Mouse (Mus musculus): ENCODE measurements around the gene Gzmg. TPM values are rescaled to one million over a fixed set of nuclear protein-coding genes. Genes with fewer than 3 reads are reported as not detected.
"Not testable (repeated sequence)": the region's sequence is repeated elsewhere in the genome, so short reads cannot be mapped to it uniquely, and the experiment has no call there.

Gene Gzmg
- not detected in 2 replicates for polyA plus RNA-seq (2014; fragmentation: Nextera tagmentation; extraction: Ambion mirVana)

GRCm38 (mm10) chr14:56159479-56159878, at the start of gene Gzmg:
Gene Gzmg, minus strand, starts transcription at chr14:56159579.
- H3K4me1 ChIP-seq (ENCODE audit: control insufficient read depth, insufficient read depth, low read length); H3K27ac ChIP-seq (ENCODE audit: low read depth, low read length); H3K9me3 ChIP-seq (ENCODE audit: control insufficient read depth, low read length); ATAC-seq (ENCODE audit: insufficient read depth, low FRiP score, low TSS enrichment); H3K9ac ChIP-seq (ENCODE audit: low read length); DNase-seq (ENCODE audit: low spot score); H3K4me2 ChIP-seq (ENCODE audit: low read depth); H3K4me3 ChIP-seq (ENCODE audit: low read depth, low read length); H3K36me3 ChIP-seq (ENCODE audit: control insufficient read depth, insufficient read depth, low read length); H3K27me3 ChIP-seq (ENCODE audit: control insufficient read depth, insufficient read depth, low read length): not testable (repeated sequence)
- 78% methylated on average over 2 of the region's 2 CpGs for WGBS

GRCm38 (mm10) chr14:56205613-56206012, 46.2 kb upstream of the Gzmg start:
- ATAC-seq (ENCODE audit: insufficient read depth, low FRiP score, low TSS enrichment) (no peak), DNase-seq (ENCODE audit: low spot score) (no peak)
- Histone ChIP-seq H3K4me2 (ENCODE audit: low read depth) (no peak overlapping the region), H3K4me1 (ENCODE audit: control insufficient read depth, insufficient read depth, low read length) (no peaks in the 10 kb centered on the region), H3K9ac (ENCODE audit: low read length) (no peak overlapping the region), H3K27me3 (ENCODE audit: control insufficient read depth, insufficient read depth, low read length) (no peaks in the 10 kb centered on the region), H3K9me3 (ENCODE audit: control insufficient read depth, low read length) (no peaks in the 10 kb centered on the region), H3K27ac (ENCODE audit: low read depth, low read length) (no peak overlapping the region), H3K4me3 (ENCODE audit: low read depth, low read length) (no peak overlapping the region), H3K36me3 (ENCODE audit: control insufficient read depth, insufficient read depth, low read length) (no peaks in the 10 kb centered on the region)
- 89% methylated on average over 1 of the region's 1 CpGs for WGBS

- peak; percentile 59 for DNase-seq (ENCODE audit: low spot score)
- not testable (repeated sequence) for H3K9me3 ChIP-seq (ENCODE audit: control insufficient read depth, low read length); H3K27ac ChIP-seq (ENCODE audit: low read depth, low read length); ATAC-seq (ENCODE audit: insufficient read depth, low FRiP score, low TSS enrichment); H3K9ac ChIP-seq (ENCODE audit: low read length); H3K4me1 ChIP-seq (ENCODE audit: control insufficient read depth, insufficient read depth, low read length); H3K4me2 ChIP-seq (ENCODE audit: low read depth); H3K36me3 ChIP-seq (ENCODE audit: control insufficient read depth, insufficient read depth, low read length); H3K27me3 ChIP-seq (ENCODE audit: control insufficient read depth, insufficient read depth, low read length); H3K4me3 ChIP-seq (ENCODE audit: low read depth, low read length)
- WGBS: 27% methylated on average over 5 of the region's 5 CpGs
These were observed 45.6 kb upstream of the Gzmg start for GRCm38 (mm10) chr14:56205021-56205420.

- ATAC-seq (ENCODE audit: insufficient read depth, low FRiP score, low TSS enrichment): no peak
- H3K27ac ChIP-seq (ENCODE audit: low read depth, low read length): no peak overlapping the region
- no peak overlapping the region for H3K9ac ChIP-seq (ENCODE audit: low read length)
- no peaks in the 10 kb centered on the region for H3K9me3 ChIP-seq (ENCODE audit: control insufficient read depth, low read length)
- no peaks in the 10 kb centered on the region for H3K4me1 ChIP-seq (ENCODE audit: control insufficient read depth, insufficient read depth, low read length)
- no peaks in the 10 kb centered on the region for H3K27me3 ChIP-seq (ENCODE audit: control insufficient read depth, insufficient read depth, low read length)
- no peaks in the 10 kb centered on the region for H3K36me3 ChIP-seq (ENCODE audit: control insufficient read depth, insufficient read depth, low read length)
- WGBS: 12% methylated on average over 2 of the region's 2 CpGs
- peak; percentile 67 for DNase-seq (ENCODE audit: low spot score)
- H3K4me3 ChIP-seq (ENCODE audit: low read depth, low read length): no peak overlapping the region
- H3K4me2 ChIP-seq (ENCODE audit: low read depth): no peak overlapping the region
These were observed 44.6 kb upstream of the Gzmg start for GRCm38 (mm10) chr14:56203975-56204374.

GRCm38 (mm10) chr14:56186946-56187345, 27.6 kb upstream of the Gzmg start:
- Histone ChIP-seq H3K27me3 (ENCODE audit: control insufficient read depth, insufficient read depth, low read length) (no peaks in the 10 kb centered on the region), H3K4me2 (ENCODE audit: low read depth) (no peak overlapping the region), H3K36me3 (ENCODE audit: control insufficient read depth, insufficient read depth, low read length) (no peaks in the 10 kb centered on the region), H3K9ac (ENCODE audit: low read length) (no peak overlapping the region), H3K27ac (ENCODE audit: low read depth, low read length) (no peak overlapping the region), H3K4me3 (ENCODE audit: low read depth, low read length) (no peak overlapping the region), H3K4me1 (ENCODE audit: control insufficient read depth, insufficient read depth, low read length) (no peaks in the 10 kb centered on the region), H3K9me3 (ENCODE audit: control insufficient read depth, low read length) (no peaks in the 10 kb centered on the region)
- DNase-seq (ENCODE audit: low spot score) (no peak), ATAC-seq (ENCODE audit: insufficient read depth, low FRiP score, low TSS enrichment) (no peak)
- WGBS: 54% methylated on average over 6 of the region's 6 CpGs

GRCm38 (mm10) chr14:56186521-56186920, 27.1 kb upstream of the Gzmg start:
- Histone ChIP-seq H3K4me1 (ENCODE audit: control insufficient read depth, insufficient read depth, low read length) (no peaks in the 10 kb centered on the region), H3K27ac (ENCODE audit: low read depth, low read length) (no peak overlapping the region), H3K9ac (ENCODE audit: low read length) (no peak overlapping the region), H3K9me3 (ENCODE audit: control insufficient read depth, low read length) (no peaks in the 10 kb centered on the region), H3K36me3 (ENCODE audit: control insufficient read depth, insufficient read depth, low read length) (no peaks in the 10 kb centered on the region), H3K4me3 (ENCODE audit: low read depth, low read length) (no peak overlapping the region), H3K4me2 (ENCODE audit: low read depth) (no peak overlapping the region), H3K27me3 (ENCODE audit: control insufficient read depth, insufficient read depth, low read length) (no peaks in the 10 kb centered on the region)
- WGBS: 83% methylated on average over 5 of the region's 5 CpGs
- ATAC-seq (ENCODE audit: insufficient read depth, low FRiP score, low TSS enrichment) (no peak), DNase-seq (ENCODE audit: low spot score) (no peak)

- not testable (repeated sequence) for H3K36me3 ChIP-seq (ENCODE audit: control insufficient read depth, insufficient read depth, low read length); H3K4me1 ChIP-seq (ENCODE audit: control insufficient read depth, insufficient read depth, low read length); H3K9me3 ChIP-seq (ENCODE audit: control insufficient read depth, low read length); H3K27ac ChIP-seq (ENCODE audit: low read depth, low read length); H3K27me3 ChIP-seq (ENCODE audit: control insufficient read depth, insufficient read depth, low read length); ATAC-seq (ENCODE audit: insufficient read depth, low FRiP score, low TSS enrichment); H3K4me3 ChIP-seq (ENCODE audit: low read depth, low read length); H3K9ac ChIP-seq (ENCODE audit: low read length); H3K4me2 ChIP-seq (ENCODE audit: low read depth)
- 30% methylated on average over 8 of the region's 8 CpGs for WGBS
- DNase-seq (ENCODE audit: low spot score): peak; percentile 63
These were observed 18.3 kb upstream of the Gzmg start for GRCm38 (mm10) chr14:56177651-56178050.

GRCm38 (mm10) chr14:56174499-56174898, 15.1 kb upstream of the Gzmg start, which contains the start of gene Gzmn:
Gene Gzmn, minus strand, starts transcription at chr14:56174599.
- H3K9ac ChIP-seq (ENCODE audit: low read length): no peak within 1 kb of the TSS
- 92% methylated on average over 5 of the region's 5 CpGs for WGBS

GRCm38 (mm10) chr14:56173396-56173795, 14.0 kb upstream of the Gzmg start:
- H3K9ac ChIP-seq (ENCODE audit: low read length): no peak overlapping the region
- no peaks in the 10 kb centered on the region for H3K4me1 ChIP-seq (ENCODE audit: control insufficient read depth, insufficient read depth, low read length)
- 89% methylated on average over 6 of the region's 6 CpGs for WGBS

More at GRCm38 (mm10) chr14:56174499-56174898, 15.1 kb upstream of the Gzmg start, which contains the start of gene Gzmn:
- H3K4me2 ChIP-seq (ENCODE audit: low read depth): no peak within 1 kb of the TSS
- ATAC-seq (ENCODE audit: insufficient read depth, low FRiP score, low TSS enrichment) (no peak), DNase-seq (ENCODE audit: low spot score) (no peak)
- no peaks in the 10 kb centered on the region for H3K27me3 ChIP-seq (ENCODE audit: control insufficient read depth, insufficient read depth, low read length)
- no peaks in the 10 kb centered on the region for H3K4me1 ChIP-seq (ENCODE audit: control insufficient read depth, insufficient read depth, low read length)
- no peak within 1 kb of the TSS for H3K27ac ChIP-seq (ENCODE audit: low read depth, low read length)
- no peaks in the 10 kb centered on the region for H3K9me3 ChIP-seq (ENCODE audit: control insufficient read depth, low read length)
- no peak within 1 kb of the TSS for H3K4me3 ChIP-seq (ENCODE audit: low read depth, low read length)
- H3K36me3 ChIP-seq (ENCODE audit: control insufficient read depth, insufficient read depth, low read length): no peaks in the 10 kb centered on the region

More at GRCm38 (mm10) chr14:56173396-56173795, 14.0 kb upstream of the Gzmg start:
- Histone ChIP-seq H3K9me3 (ENCODE audit: control insufficient read depth, low read length) (no peaks in the 10 kb centered on the region), H3K27me3 (ENCODE audit: control insufficient read depth, insufficient read depth, low read length) (no peaks in the 10 kb centered on the region), H3K36me3 (ENCODE audit: control insufficient read depth, insufficient read depth, low read length) (no peaks in the 10 kb centered on the region), H3K4me3 (ENCODE audit: low read depth, low read length) (no peak overlapping the region), H3K27ac (ENCODE audit: low read depth, low read length) (no peak overlapping the region), H3K4me2 (ENCODE audit: low read depth) (no peak overlapping the region)
- no peak for ATAC-seq (ENCODE audit: insufficient read depth, low FRiP score, low TSS enrichment)
- DNase-seq (ENCODE audit: low spot score): no peak

Data from neural tube, embryonic 11.5 days (tissue).